Mouse (Mus musculus): ENCODE results near the gene Mindy4. TPM values are rescaled to one million over a fixed set of nuclear protein-coding genes. Genes with fewer than 3 reads are reported as not detected.

Gene Mindy4
- 2.4 and 2.9 TPM in 2 replicates for polyA plus RNA-seq (2015; fragmentation: Nextera tagmentation; extraction: Ambion mirVana)

DNA sequence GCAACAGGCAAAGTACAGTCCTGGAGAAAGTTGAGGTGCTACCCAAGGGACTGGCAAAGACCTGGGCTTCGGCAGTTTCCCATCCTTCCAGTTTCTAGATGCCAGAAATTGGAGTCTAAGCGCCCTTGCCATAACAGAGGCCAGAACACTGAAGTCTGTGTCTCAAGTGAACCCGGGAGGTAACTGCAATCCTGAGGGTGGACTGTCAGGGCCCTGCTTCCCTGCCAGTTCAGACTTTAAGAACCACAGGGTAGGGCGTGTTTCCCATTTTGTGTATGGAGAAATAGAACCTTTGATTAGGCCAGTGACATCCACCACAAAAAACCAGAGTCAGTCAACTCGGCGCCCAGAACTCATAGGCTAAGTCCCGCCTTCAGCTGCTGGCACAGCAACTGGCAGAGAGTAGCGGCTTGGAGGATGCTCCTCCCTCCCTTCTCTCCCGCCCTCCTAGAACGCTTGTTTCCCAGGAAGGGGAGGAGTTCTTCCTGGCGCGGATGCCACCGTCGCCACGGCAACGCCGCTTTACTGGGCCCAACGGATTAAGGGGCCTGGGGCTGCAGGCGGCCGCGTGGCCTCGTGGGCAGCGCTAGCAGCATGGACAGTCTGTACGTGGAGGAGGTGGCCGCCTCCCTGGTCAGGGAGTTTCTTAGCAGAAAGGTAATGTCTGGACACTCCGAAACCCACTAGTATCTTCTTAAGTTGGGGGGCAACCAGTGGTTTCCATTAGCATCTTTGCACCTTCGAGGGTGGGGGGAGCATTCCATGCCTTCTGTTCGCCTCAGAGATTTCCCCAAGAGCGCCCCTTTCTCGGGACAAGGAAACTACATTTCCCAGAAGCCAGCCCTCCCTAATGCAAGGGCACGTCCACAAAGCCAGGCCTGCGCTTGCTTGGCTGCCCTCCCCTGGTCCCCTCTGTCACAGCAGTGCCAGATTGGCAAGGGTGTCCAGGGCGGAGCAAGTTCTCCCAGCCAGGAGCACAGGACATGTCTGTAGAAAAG is at the start of gene Mindy4:
TSS of gene Mindy4 (plus strand) at position 471 of the 998 bp plus-strand sequence.
- H3K27me3 ChIP-seq (ENCODE audit: control insufficient read depth, insufficient read depth, low read length), result no peaks in the 10 kb centered on the region
- H3K4me3 ChIP-seq (ENCODE audit: low read depth, low read length), result peak within 1 kb of the TSS; percentile 60
- WGBS, result 4% methylated on average over 31 of the region's 33 CpGs
- H3K27ac ChIP-seq (replicated peaks), result peak within 1 kb of the TSS; percentile 83
- H3K4me1 ChIP-seq (replicated peaks; ENCODE audit: control insufficient read depth, insufficient read depth), result no peaks in the 10 kb centered on the region
- no peaks in the 10 kb centered on the region for H3K36me3 ChIP-seq (ENCODE audit: control insufficient read depth, insufficient read depth, low read length)
- no peak for TF ChIP-seq EP300 (optimal IDR thresholded peaks at IDR 0.05)
- TF ChIP-seq CTCF (IDR thresholded peaks at IDR 0.05; ENCODE audit: low read depth), result peak; percentile 59
- DNase-seq (ENCODE audit: low spot score) (peak; percentile 87), ATAC-seq (ENCODE audit: low FRiP score, low TSS enrichment) (peak; percentile 93)
- H3K9me3 ChIP-seq (ENCODE audit: control insufficient read depth, low read length), result no peaks in the 10 kb centered on the region
- H3K9ac ChIP-seq (ENCODE audit: low read length), result peak within 1 kb of the TSS; percentile 63
- H3K4me2 ChIP-seq (replicated peaks; ENCODE audit: low read depth), result peak within 1 kb of the TSS; percentile 77

- ATAC-seq (ENCODE audit: low FRiP score, low TSS enrichment), result no peak
Observed at GRCm38 (mm10) chr6:55159256-55159655, 43.9 kb upstream of the Mindy4 start.

DNA sequence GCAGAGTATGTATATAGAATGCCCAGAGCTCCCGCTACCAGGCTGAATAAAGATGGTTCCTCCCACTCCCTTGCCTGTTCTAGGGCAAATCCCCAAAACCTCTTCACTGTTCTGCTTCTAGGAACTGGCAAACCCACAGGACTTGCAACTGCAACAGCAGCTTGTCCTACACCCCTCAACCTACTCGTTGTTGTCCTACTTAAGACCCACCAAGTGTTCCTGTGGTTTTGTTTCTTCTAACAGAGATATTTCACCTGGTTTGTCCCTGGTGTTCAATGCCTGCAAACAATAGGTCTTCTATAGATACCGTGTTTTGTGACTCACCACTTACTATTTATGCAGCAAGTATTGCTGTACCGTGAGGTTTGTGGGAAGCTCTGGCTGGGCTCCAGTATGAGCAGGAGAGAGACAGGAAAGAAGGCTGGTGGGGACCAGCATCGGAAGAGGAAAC is 41.8 kb upstream of the Mindy4 start:
- no peaks in the 10 kb centered on the region for H3K4me1 ChIP-seq (replicated peaks; ENCODE audit: control insufficient read depth, insufficient read depth)
- no peaks in the 10 kb centered on the region for H3K9me3 ChIP-seq (ENCODE audit: control insufficient read depth, low read length)
- no peak overlapping the region for H3K4me2 ChIP-seq (replicated peaks; ENCODE audit: low read depth)
- H3K27me3 ChIP-seq (ENCODE audit: control insufficient read depth, insufficient read depth, low read length), result no peaks in the 10 kb centered on the region
- WGBS, result 63% methylated on average over 5 of the region's 5 CpGs
- no peak overlapping the region for H3K4me3 ChIP-seq (ENCODE audit: low read depth, low read length)
- TF ChIP-seq CTCF (IDR thresholded peaks at IDR 0.05; ENCODE audit: low read depth), result no peak
- TF ChIP-seq EP300 (optimal IDR thresholded peaks at IDR 0.05), result no peak
- no peak for ATAC-seq (ENCODE audit: low FRiP score, low TSS enrichment)
- no peak for DNase-seq (ENCODE audit: low spot score)
- no peaks in the 10 kb centered on the region for H3K36me3 ChIP-seq (ENCODE audit: control insufficient read depth, insufficient read depth, low read length)
- H3K9ac ChIP-seq (ENCODE audit: low read length), result no peak overlapping the region
- no peak overlapping the region for H3K27ac ChIP-seq (replicated peaks)

More at GRCm38 (mm10) chr6:55159256-55159655, 43.9 kb upstream of the Mindy4 start:
- no peaks in the 10 kb centered on the region for H3K36me3 ChIP-seq (ENCODE audit: control insufficient read depth, insufficient read depth, low read length)
- no peak for DNase-seq (ENCODE audit: low spot score)
- H3K27me3 ChIP-seq (ENCODE audit: control insufficient read depth, insufficient read depth, low read length), result no peaks in the 10 kb centered on the region
- H3K9me3 ChIP-seq (ENCODE audit: control insufficient read depth, low read length), result no peaks in the 10 kb centered on the region
- H3K27ac ChIP-seq (replicated peaks), result no peak overlapping the region
- no peak overlapping the region for H3K9ac ChIP-seq (ENCODE audit: low read length)
- 56% methylated on average over 1 of the region's 1 CpGs for WGBS
- H3K4me3 ChIP-seq (ENCODE audit: low read depth, low read length), result no peak overlapping the region
- H3K4me2 ChIP-seq (replicated peaks; ENCODE audit: low read depth), result no peak overlapping the region
- TF ChIP-seq CTCF (IDR thresholded peaks at IDR 0.05; ENCODE audit: low read depth), result no peak
- no peak for TF ChIP-seq EP300 (optimal IDR thresholded peaks at IDR 0.05)
- H3K4me1 ChIP-seq (replicated peaks; ENCODE audit: control insufficient read depth, insufficient read depth), result no peaks in the 10 kb centered on the region

DNA sequence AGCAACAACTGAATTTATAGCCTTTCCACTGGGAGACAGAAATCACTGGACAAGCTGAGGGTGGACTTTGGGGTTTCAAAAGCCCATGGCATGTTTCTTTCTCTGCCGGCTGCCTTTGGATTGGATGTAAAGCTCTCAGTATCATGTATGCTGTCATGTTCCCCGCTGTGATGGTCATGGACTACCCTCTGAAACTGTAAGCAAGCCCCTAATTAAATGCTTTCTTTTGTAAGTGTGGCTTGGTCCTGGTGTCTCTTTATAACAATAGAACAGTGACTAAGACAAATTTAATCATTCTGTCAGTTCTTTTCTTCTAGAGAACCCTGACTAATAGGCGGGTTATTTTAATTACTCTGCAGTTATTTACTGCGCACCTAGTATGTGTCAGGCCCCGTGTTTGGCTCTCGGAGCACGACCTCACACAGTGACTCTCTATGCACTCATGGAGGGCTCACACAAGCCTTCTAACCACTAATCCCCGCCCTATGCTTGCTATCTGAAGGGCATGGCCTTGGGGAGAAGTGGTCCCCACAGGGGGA is 40.1 kb upstream of the Mindy4 start:
- Histone ChIP-seq H3K36me3 (ENCODE audit: control insufficient read depth, insufficient read depth, low read length) (no peaks in the 10 kb centered on the region), H3K4me2 (replicated peaks; ENCODE audit: low read depth) (no peak overlapping the region), H3K27ac (replicated peaks) (no peak overlapping the region), H3K27me3 (ENCODE audit: control insufficient read depth, insufficient read depth, low read length) (no peaks in the 10 kb centered on the region), H3K4me3 (ENCODE audit: low read depth, low read length) (no peak overlapping the region), H3K9me3 (ENCODE audit: control insufficient read depth, low read length) (no peaks in the 10 kb centered on the region), H3K4me1 (replicated peaks; ENCODE audit: control insufficient read depth, insufficient read depth) (no peaks in the 10 kb centered on the region), H3K9ac (ENCODE audit: low read length) (no peak overlapping the region)
- ATAC-seq (ENCODE audit: low FRiP score, low TSS enrichment), result no peak
- WGBS, result 81% methylated on average over 8 of the region's 8 CpGs
- DNase-seq (ENCODE audit: low spot score), result no peak
- no peak for TF ChIP-seq EP300 (optimal IDR thresholded peaks at IDR 0.05)
- TF ChIP-seq CTCF (IDR thresholded peaks at IDR 0.05; ENCODE audit: low read depth), result no peak

- peak; percentile 47; the same call in 1 of the 2 replicates for ATAC-seq (ENCODE audit: low FRiP score, low TSS enrichment)
Observed at GRCm38 (mm10) chr6:55166777-55167463, 36.3 kb upstream of the Mindy4 start.

More at GRCm38 (mm10) chr6:55166777-55167463, 36.3 kb upstream of the Mindy4 start:
- Histone ChIP-seq H3K9me3 (ENCODE audit: control insufficient read depth, low read length) (no peaks in the 10 kb centered on the region), H3K4me2 (replicated peaks; ENCODE audit: low read depth) (no peak overlapping the region), H3K27me3 (ENCODE audit: control insufficient read depth, insufficient read depth, low read length) (no peaks in the 10 kb centered on the region), H3K4me1 (replicated peaks; ENCODE audit: control insufficient read depth, insufficient read depth) (no peaks in the 10 kb centered on the region), H3K27ac (replicated peaks) (no peak overlapping the region), H3K36me3 (ENCODE audit: control insufficient read depth, insufficient read depth, low read length) (no peaks in the 10 kb centered on the region), H3K4me3 (ENCODE audit: low read depth, low read length) (no peak overlapping the region), H3K9ac (ENCODE audit: low read length) (no peak overlapping the region)
- WGBS, result 53% methylated on average over 7 of the region's 7 CpGs
- TF ChIP-seq CTCF (IDR thresholded peaks at IDR 0.05; ENCODE audit: low read depth) (peak; percentile 99), EP300 (optimal IDR thresholded peaks at IDR 0.05) (no peak)
- DNase-seq (ENCODE audit: low spot score), result peak; percentile 64

Data from stomach, postnatal 0 days (tissue).